ENCODE assay signal across 17 mouse cellular contexts in the genomic region with DNA sequence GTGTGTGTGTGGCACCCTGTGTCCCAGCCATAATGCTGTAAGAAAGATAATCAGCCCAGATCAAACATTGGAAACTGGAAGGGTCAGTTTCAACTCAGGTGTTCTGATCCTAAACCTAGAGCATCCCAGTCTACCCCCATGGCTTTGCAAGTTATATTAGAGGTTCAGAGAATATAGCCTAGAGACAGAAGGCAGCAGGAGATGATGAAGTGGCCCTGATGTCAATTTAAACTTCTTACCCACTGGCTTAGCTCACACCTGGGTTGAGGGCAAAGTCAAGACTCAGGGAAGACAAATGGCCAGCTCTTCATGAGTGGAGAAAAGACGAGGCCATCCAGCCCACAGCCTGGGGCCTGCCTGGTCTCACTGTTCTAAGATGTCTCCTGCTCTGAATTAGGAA. TPM values are rescaled to one million over a fixed set of nuclear protein-coding genes. Genes with fewer than 3 reads are reported as not detected.
DNase-seq lines count a peak whose midpoint lies in the region; ATAC-seq and TF ChIP-seq lines count a peak whose summit lies in the region.
"Had no signal": no experiment of that assay in that cellular context is flagged by ENCODE, and none has a peak within 500 bp of the region (broad histone marks: within the 10 kb centered on the region; RNA-seq: fewer than 3 reads in every experiment).

A gene (plus strand): TSS at position 301 of the 400 bp plus-strand sequence.
A gene (minus strand): TSS at position 368 of the 400 bp plus-strand sequence.

- DNase-seq in heart, postnatal 4 days: no peak
- peak; percentile 81 for DNase-seq in midbrain, embryonic 11.5 days (ENCODE audit: low spot score, missing footprints)
- no peak for DNase-seq in midbrain, postnatal 0 days (ENCODE audit: low spot score)
- DNase-seq in urinary bladder, postnatal 14 days (ENCODE audit: low spot score): no peak
- no peak for DNase-seq in cerebellum, adult 9-11 months
- DNase-seq: cerebellum, adult 11 months; lung, adult 2 months; thymus, postnatal 14 days had no signal

- no peak for ATAC-seq in heart, embryonic 11.5 days (replicated peaks; ENCODE audit: insufficient number of reproducible peaks, low FRiP score, low TSS enrichment)
- no peak for ATAC-seq in midbrain, embryonic 11.5 days (ENCODE audit: low FRiP score)
- no peak for ATAC-seq in midbrain, postnatal 0 days (ENCODE audit: low FRiP score)
- ATAC-seq in intestine, postnatal 0 days: 0 out of 2 replicates have a peak, but pooled peaks have one; percentile 6
- ATAC-seq in midbrain, embryonic 16.5 days: no peak
- ATAC-seq: activated CD4-positive, CD25-positive, alpha-beta regulatory T cell, adult 4 months had no signal

- H3K4me3 ChIP-seq in heart, embryonic 11.5 days (ENCODE audit: low read depth, low read length): no peak within 1 kb of the TSS
- no peak within 1 kb of the TSS for H3K4me3 ChIP-seq in midbrain, embryonic 11.5 days (ENCODE audit: low read depth, low read length)
- H3K4me3 ChIP-seq in midbrain, postnatal 0 days (ENCODE audit: low read depth, low read length): no peak within 1 kb of the TSS
- peak within 1 kb of the TSS; percentile 30 for H3K4me3 ChIP-seq in intestine, postnatal 0 days (ENCODE audit: low read depth, low read length)
- H3K4me3 ChIP-seq in midbrain, embryonic 16.5 days (ENCODE audit: low read depth, low read length): no peak within 1 kb of the TSS
- H3K4me3 ChIP-seq: embryonic facial prominence, embryonic 13.5 days; myocyte had no signal

- no peaks in the 10 kb centered on the region for H3K36me3 ChIP-seq in heart, embryonic 11.5 days (ENCODE audit: control insufficient read depth, insufficient read depth, low read length)
- H3K36me3 ChIP-seq in midbrain, embryonic 11.5 days (ENCODE audit: control insufficient read depth, insufficient read depth, low read length): no peaks in the 10 kb centered on the region
- H3K36me3 ChIP-seq in midbrain, postnatal 0 days (ENCODE audit: insufficient read depth, low read length): no peaks in the 10 kb centered on the region
- no peaks in the 10 kb centered on the region for H3K36me3 ChIP-seq in intestine, postnatal 0 days (ENCODE audit: control insufficient read depth, insufficient read depth)
- no peaks in the 10 kb centered on the region for H3K36me3 ChIP-seq in midbrain, embryonic 16.5 days (ENCODE audit: control insufficient read depth, insufficient read depth, low read length)
- H3K36me3 ChIP-seq: embryonic facial prominence, embryonic 13.5 days had no signal

- peak within 1 kb of the TSS; percentile 48 for H3K4me2 ChIP-seq in heart, embryonic 11.5 days
- H3K4me2 ChIP-seq in midbrain, embryonic 11.5 days: no peak within 1 kb of the TSS
- H3K4me2 ChIP-seq in midbrain, postnatal 0 days (ENCODE audit: low read depth, low read length, poor library complexity, severe bottlenecking): no peak within 1 kb of the TSS
- peak within 1 kb of the TSS; percentile 53 for H3K4me2 ChIP-seq in intestine, postnatal 0 days (replicated peaks; ENCODE audit: low read depth)
- H3K4me2 ChIP-seq in midbrain, embryonic 16.5 days (ENCODE audit: low read length): no peak within 1 kb of the TSS; the same call in 1 of the 2 replicates
- H3K4me2 ChIP-seq: embryonic facial prominence, embryonic 13.5 days had no signal

- peaks cover 4% of the 10 kb centered on the region; the same call in 1 of the 2 replicates for H3K27me3 ChIP-seq in heart, embryonic 11.5 days (ENCODE audit: control insufficient read depth, insufficient read depth, low read length)
- no peaks in the 10 kb centered on the region for H3K27me3 ChIP-seq in midbrain, embryonic 11.5 days (ENCODE audit: control insufficient read depth, insufficient read depth, low read length)
- H3K27me3 ChIP-seq in midbrain, postnatal 0 days (ENCODE audit: insufficient read depth, low read length): no peaks in the 10 kb centered on the region
- no peaks in the 10 kb centered on the region for H3K27me3 ChIP-seq in intestine, postnatal 0 days (replicated peaks; ENCODE audit: control insufficient read depth, insufficient read depth, low read length)
- no peaks in the 10 kb centered on the region for H3K27me3 ChIP-seq in midbrain, embryonic 16.5 days (ENCODE audit: control insufficient read depth, insufficient read depth, low read depth, low read length)
- H3K27me3 ChIP-seq: embryonic facial prominence, embryonic 13.5 days had no signal

- WGBS in heart, embryonic 11.5 days (ENCODE audit: insufficient replicate concordance): 61% methylated on average over 1 of the region's 1 CpGs
- WGBS in midbrain, embryonic 11.5 days: 65% methylated on average over 1 of the region's 1 CpGs
- 60% methylated on average over 1 of the region's 1 CpGs for WGBS in midbrain, postnatal 0 days
- WGBS in intestine, postnatal 0 days: 68% methylated on average over 1 of the region's 1 CpGs
- 74% methylated on average over 1 of the region's 1 CpGs for WGBS in midbrain, embryonic 16.5 days

- no peak for TF ChIP-seq CTCF in midbrain, postnatal 0 days (IDR thresholded peaks at IDR 0.05)
- no peak for TF ChIP-seq CTCF in intestine, postnatal 0 days (IDR thresholded peaks at IDR 0.05; ENCODE audit: low read depth)

- no peak within 1 kb of the TSS for H3K27ac ChIP-seq in heart, embryonic 11.5 days (ENCODE audit: low read depth, low read length)
- H3K27ac ChIP-seq in midbrain, embryonic 11.5 days (ENCODE audit: low read depth, low read length): no peak within 1 kb of the TSS
- H3K27ac ChIP-seq in midbrain, postnatal 0 days (ENCODE audit: low read depth, low read length): no peak within 1 kb of the TSS
- peak within 1 kb of the TSS; percentile 73 for H3K27ac ChIP-seq in intestine, postnatal 0 days (ENCODE audit: low read depth, low read length)
- H3K27ac ChIP-seq in midbrain, embryonic 16.5 days (ENCODE audit: low read length): 0 out of 2 replicates have a peak within 1 kb of the TSS, but pooled peaks have one; percentile 2
- H3K27ac ChIP-seq: embryonic facial prominence, embryonic 13.5 days had no signal

- no peak within 1 kb of the TSS for H3K9ac ChIP-seq in heart, embryonic 11.5 days (ENCODE audit: low read depth, low read length)
- no peak within 1 kb of the TSS for H3K9ac ChIP-seq in midbrain, embryonic 11.5 days (ENCODE audit: low read length)
- no peak within 1 kb of the TSS for H3K9ac ChIP-seq in midbrain, postnatal 0 days (replicated peaks; ENCODE audit: low read length, poor library complexity, severe bottlenecking)
- peak within 1 kb of the TSS; percentile 23; the same call in 1 of the 2 replicates for H3K9ac ChIP-seq in intestine, postnatal 0 days (ENCODE audit: low read depth, low read length)
- H3K9ac ChIP-seq in midbrain, embryonic 16.5 days (ENCODE audit: low read depth, low read length): no peak within 1 kb of the TSS
- H3K9ac ChIP-seq: embryonic facial prominence, embryonic 13.5 days had no signal

- no peaks in the 10 kb centered on the region for H3K9me3 ChIP-seq in heart, embryonic 11.5 days (replicated peaks; ENCODE audit: control insufficient read depth, low read length)
- no peaks in the 10 kb centered on the region for H3K9me3 ChIP-seq in midbrain, embryonic 11.5 days (ENCODE audit: control insufficient read depth, low read length)
- no peaks in the 10 kb centered on the region for H3K9me3 ChIP-seq in midbrain, postnatal 0 days (ENCODE audit: low read length)
- no peaks in the 10 kb centered on the region for H3K9me3 ChIP-seq in intestine, postnatal 0 days (ENCODE audit: control insufficient read depth)
- no peaks in the 10 kb centered on the region for H3K9me3 ChIP-seq in midbrain, embryonic 16.5 days (replicated peaks; ENCODE audit: control insufficient read depth, low read length, poor library complexity, severe bottlenecking)
- H3K9me3 ChIP-seq: embryonic facial prominence, embryonic 13.5 days had no signal

- 0 out of 2 replicates have a peak, but pooled peaks cover 6% of the 10 kb centered on the region for H3K4me1 ChIP-seq in heart, embryonic 11.5 days (ENCODE audit: control insufficient read depth, insufficient read depth, low read length)
- H3K4me1 ChIP-seq in midbrain, embryonic 11.5 days (ENCODE audit: control insufficient read depth, insufficient read depth, low read length): 0 out of 2 replicates have a peak, but pooled peaks cover 2% of the 10 kb centered on the region
- H3K4me1 ChIP-seq in midbrain, postnatal 0 days (ENCODE audit: insufficient read depth, low read length): no peaks in the 10 kb centered on the region
- 0 out of 2 replicates have a peak, but pooled peaks cover 4% of the 10 kb centered on the region for H3K4me1 ChIP-seq in intestine, postnatal 0 days (replicated peaks; ENCODE audit: control insufficient read depth, insufficient read depth, low read length)
- no peaks in the 10 kb centered on the region for H3K4me1 ChIP-seq in midbrain, embryonic 16.5 days (ENCODE audit: control insufficient read depth, insufficient read depth, low read length)
- H3K4me1 ChIP-seq: embryonic facial prominence, embryonic 13.5 days had no signal

RNA-seq across cellular contexts. Expression of the first gene that starts in this region (rescaled TPM):
- 0.10 TPM in 1 of 2 replicates, not detected in the other for polyA plus RNA-seq in heart, embryonic 11.5 days (2014; fragmentation: Nextera tagmentation; extraction: Ambion mirVana)
- under 1 TPM; 0.16 to 0.29 TPM for total RNA-seq in heart, postnatal 4 days (2021)
- polyA plus RNA-seq in midbrain, embryonic 11.5 days (2014; fragmentation: Nextera tagmentation; extraction: Ambion mirVana): 0.38 and 0.50 TPM in 2 replicates
- total RNA-seq in midbrain, postnatal 0 days (2014; rRNA removed): 0.27 TPM in 1 of 2 replicates, not detected in the other
- polyA plus RNA-seq in midbrain, postnatal 0 days (2015; fragmentation: Nextera tagmentation; extraction: Ambion mirVana): 0.14 TPM in 1 of 2 replicates, not detected in the other
- polyA plus RNA-seq in intestine, postnatal 0 days (2015; fragmentation: Nextera tagmentation; extraction: Ambion mirVana): 224 and 258 TPM in 2 replicates
- 0.60 and 0.68 TPM in 2 replicates for polyA plus RNA-seq in midbrain, embryonic 16.5 days (2015; fragmentation: Nextera tagmentation; extraction: Ambion mirVana)
- total RNA-seq: left cerebral cortex, postnatal 10 days had no signal
- polyA plus RNA-seq: embryonic facial prominence, embryonic 13.5 days had no signal

RNA-seq across cellular contexts. Expression of the second gene that starts in this region (rescaled TPM):
- polyA plus RNA-seq in heart, embryonic 11.5 days (2014; fragmentation: Nextera tagmentation; extraction: Ambion mirVana): 0.14 TPM in 1 of 2 replicates, not detected in the other
- total RNA-seq in heart, postnatal 4 days (2021): not detected
- polyA plus RNA-seq in midbrain, embryonic 11.5 days (2014; fragmentation: Nextera tagmentation; extraction: Ambion mirVana): 0.12 TPM in 1 of 2 replicates, not detected in the other
- total RNA-seq in midbrain, postnatal 0 days (2014; rRNA removed): not detected in 2 replicates
- polyA plus RNA-seq in midbrain, postnatal 0 days (2015; fragmentation: Nextera tagmentation; extraction: Ambion mirVana): 0.06 and 0.21 TPM in 2 replicates
- polyA plus RNA-seq in intestine, postnatal 0 days (2015; fragmentation: Nextera tagmentation; extraction: Ambion mirVana): 0.66 and 0.84 TPM in 2 replicates
- polyA plus RNA-seq in midbrain, embryonic 16.5 days (2015; fragmentation: Nextera tagmentation; extraction: Ambion mirVana): 0.27 and 0.48 TPM in 2 replicates
- total RNA-seq: common myeloid progenitor, adult 5-6 weeks; layer of hippocampus, adult 8-10 months; left cerebral cortex, postnatal 10 days had no signal

Comparison
In these comparisons a context has a peak if more than half of its experiments do, and no peak if none do; other contexts are left out.
1. RNA of the first gene that starts in this region (polyA plus RNA-seq): 224 to 258 TPM in intestine, postnatal 0 days; 0.60 to 0.68 TPM in midbrain, embryonic 16.5 days, 0.38 to 0.50 TPM in midbrain, embryonic 11.5 days, 0.14 TPM in midbrain, postnatal 0 days and 0.10 TPM in heart, embryonic 11.5 days; every median in the first group is over 100 times any median in the second.
2. H3K27ac ChIP-seq: peak in intestine, postnatal 0 days (single experiment) and midbrain, embryonic 16.5 days (single experiment); none in heart, embryonic 11.5 days (single experiment), midbrain, embryonic 11.5 days (single experiment) and midbrain, postnatal 0 days (single experiment).
3. Peak in DNase-seq in midbrain, embryonic 11.5 days; RNA of the genes that start here not detected or under 1 TPM.
4. H3K4me2 ChIP-seq: peak in heart, embryonic 11.5 days (single experiment) and intestine, postnatal 0 days (single experiment); none in midbrain, embryonic 11.5 days (single experiment), midbrain, postnatal 0 days (single experiment) and midbrain, embryonic 16.5 days (single experiment).